Mouse (Mus musculus): ENCODE results near the gene Phf21b. TPM values are rescaled to one million over a fixed set of nuclear protein-coding genes. Genes with fewer than 3 reads are reported as not detected.

Gene Phf21b
- 0.28 and 0.39 TPM in 2 replicates for polyA plus RNA-seq (2012; rRNA removed)

DNA sequence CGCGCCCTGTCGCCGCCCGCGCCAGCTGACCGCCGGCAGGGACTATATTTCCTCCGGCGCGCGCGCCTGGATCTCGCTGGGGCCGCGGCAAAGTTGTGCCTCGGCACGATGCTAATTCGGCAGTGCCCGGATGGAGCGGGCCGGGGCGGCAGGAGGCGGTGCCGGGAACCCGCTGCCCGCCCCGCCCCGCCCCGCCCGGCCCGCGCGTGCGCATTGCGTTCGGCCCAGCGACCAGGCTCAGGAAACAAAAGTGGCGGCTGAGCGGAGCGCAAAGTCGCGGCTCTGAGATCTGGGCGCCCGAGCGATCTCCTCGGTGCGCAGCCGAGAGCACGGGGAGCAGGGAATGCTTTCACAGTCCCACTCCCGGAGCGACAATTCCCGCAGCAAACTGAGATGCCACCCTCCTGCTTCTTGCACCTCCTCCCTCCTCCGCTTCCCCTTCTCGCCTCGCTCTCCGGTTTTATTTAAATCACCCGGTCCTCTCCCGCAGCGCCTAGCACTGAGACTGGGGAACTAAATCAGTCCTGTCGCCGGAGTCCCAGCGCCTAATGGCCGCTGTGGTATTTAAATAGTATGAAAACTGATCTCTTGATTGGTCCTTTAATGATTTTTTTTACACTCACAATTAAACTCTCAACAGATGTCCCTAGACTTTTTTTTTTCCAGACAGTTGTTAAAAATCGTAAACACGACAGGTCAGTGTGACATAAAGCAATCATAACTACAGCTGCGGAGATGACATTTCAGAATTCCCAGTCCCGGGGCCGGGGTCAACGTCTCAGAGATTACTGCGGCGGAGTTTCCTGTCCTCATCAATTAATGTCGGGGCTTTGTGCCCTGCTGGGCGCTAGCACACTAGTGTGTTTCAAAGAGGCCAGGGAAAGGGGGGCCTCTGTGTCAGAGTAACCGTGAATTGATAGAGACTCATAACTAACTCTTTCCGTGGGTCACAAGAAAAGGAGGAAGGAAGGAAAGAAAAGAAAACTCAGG, at the start of gene Phf21b:
Phf21b (minus strand) TSS at position 44 of the 990 bp plus-strand sequence.

Other genes starting within 250 kb of the Phf21b start
- 4.7 and 5.1 TPM in 2 replicates for gene Prr5, start 186.4 kb downstream of the Phf21b start, polyA plus RNA-seq (2012; rRNA removed)
- 0.33 and 0.46 TPM in 2 replicates for gene Arhgap8, start 136.0 kb downstream of the Phf21b start, polyA plus RNA-seq (2012; rRNA removed)
- 0.42 and 0.55 TPM in 2 replicates for gene Gm29666, start 64.0 kb upstream of the Phf21b start, polyA plus RNA-seq (2012; rRNA removed)
- 11.1 and 13.7 TPM in 2 replicates for gene Nup50, start 67.4 kb upstream of the Phf21b start, polyA plus RNA-seq (2012; rRNA removed)
- 1.3 and 2.1 TPM in 2 replicates for gene 5031439G07Rik, start 132.5 kb upstream of the Phf21b start, polyA plus RNA-seq (2012; rRNA removed)
- gene Upk3a, start 161.1 kb upstream of the Phf21b start, polyA plus RNA-seq (2012; rRNA removed) = not detected in 2 replicates
- 2.8 and 3.8 TPM in 2 replicates for gene Fam118a, start 172.9 kb upstream of the Phf21b start, polyA plus RNA-seq (2012; rRNA removed)